Mouse (Mus musculus) embryonic fibroblast, embryonic 13.5 days (primary cell): ENCODE data around the gene Osbpl5.

Experiments
- CTCF ChIP-seq: IDR thresholded peaks from 2 replicates; pipeline ENCODE4 v1.5.1; 2011; ENCODE audit warnings: mild to moderate bottlenecking, control low read depth, low read length, moderate library complexity, borderline replicate concordance; ENCODE audit not compliant: insufficient read depth
- POLR2A ChIP-seq: IDR thresholded peaks from 2 replicates; pipeline ENCODE4 v1.6.1; 2011; ENCODE audit warnings: low read depth, mild to moderate bottlenecking, control low read depth, low read length, moderate library complexity

DNA sequence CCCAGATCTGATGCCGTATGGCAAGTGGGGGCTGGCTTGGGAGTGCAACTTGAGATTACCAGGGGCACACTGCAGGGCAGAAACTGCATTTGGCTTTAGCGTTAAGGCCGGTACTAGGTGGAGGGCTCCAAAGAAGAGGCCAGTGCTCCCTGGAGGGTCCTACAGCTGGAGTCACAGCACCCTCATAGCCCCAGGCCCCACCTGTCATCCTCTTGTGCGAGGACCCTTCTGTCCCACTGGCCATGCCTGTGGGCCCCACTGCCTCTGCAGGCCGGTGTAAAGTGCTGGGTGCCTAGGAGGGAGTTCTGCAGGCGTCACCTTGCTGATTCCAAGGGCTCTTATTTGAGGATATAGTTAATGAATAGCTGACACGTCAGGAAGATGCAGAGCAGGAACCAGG lies 67.3 kb downstream of the Osbpl5 start:
- TF ChIP-seq CTCF: no peak
- TF ChIP-seq POLR2A: no peak
